Mouse (Mus musculus): ENCODE results near the gene Pitpnc1. TPM values are rescaled to one million over a fixed set of nuclear protein-coding genes. Genes with fewer than 3 reads are reported as not detected.

Pitpnc1 gene
- polyA plus RNA-seq, 1 experiment: 0.25 TPM

DNA sequence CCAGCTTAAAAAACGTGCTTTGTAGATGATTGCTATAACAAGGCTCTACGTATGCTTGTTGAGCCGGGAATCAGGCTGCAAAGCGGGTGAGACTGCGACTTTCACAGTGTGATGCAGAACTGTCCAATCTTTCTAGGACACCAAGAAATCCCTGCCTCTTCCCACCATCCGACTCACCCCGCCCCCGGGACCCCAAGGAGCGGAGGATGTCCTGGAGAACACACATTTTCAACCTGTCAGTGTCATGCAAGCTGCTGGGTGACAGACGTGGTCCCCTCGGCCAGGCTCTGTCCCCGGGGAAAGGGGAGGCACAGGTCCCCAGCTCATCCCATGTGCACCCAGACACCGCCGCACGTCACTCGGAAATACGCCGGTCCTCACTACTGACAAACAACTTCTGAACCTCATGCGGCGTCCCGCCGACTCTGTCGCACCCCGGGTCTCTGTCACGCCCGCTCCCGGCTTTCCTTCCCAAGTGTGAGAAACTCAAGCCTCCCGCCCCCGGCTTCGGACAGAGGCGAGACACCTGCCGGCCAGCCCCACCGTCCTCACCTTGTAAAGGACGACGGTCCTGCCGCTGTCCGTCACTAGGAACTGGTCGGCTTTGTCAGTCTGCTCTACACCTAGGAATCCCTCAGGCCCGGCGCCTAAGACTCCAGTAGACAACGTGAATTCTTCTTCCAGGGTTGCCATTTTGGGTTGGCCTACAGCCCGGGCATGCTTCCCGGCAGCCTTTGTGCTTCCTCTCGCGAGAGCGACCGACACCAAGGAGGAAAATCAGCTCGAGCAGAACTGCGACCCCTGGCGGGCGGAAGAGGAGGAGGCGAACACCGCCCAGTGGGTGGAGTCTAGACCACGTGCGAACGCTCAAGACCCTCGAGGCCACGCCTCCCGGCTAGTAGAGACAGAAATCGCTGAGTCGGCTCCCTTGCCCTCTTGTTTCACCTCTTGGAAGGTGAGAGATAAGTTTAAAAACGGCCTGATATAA lies 281.6 kb downstream of the Pitpnc1 start, which contains the start of gene Nol11:
Nol11 (minus strand) TSS at position 817 of the 988 bp plus-strand sequence.
- Histone ChIP-seq H3ac (ENCODE audit: control insufficient read depth, insufficient read length, low read depth) (peak within 1 kb of the TSS; percentile 99), H3K36me3 (ENCODE audit: control insufficient read depth, insufficient read depth) (peaks cover 33% of the 10 kb centered on the region), H3K27me3 (ENCODE audit: control insufficient read depth, insufficient read depth, insufficient read length) (no peaks in the 10 kb centered on the region), H3K4me3 (ENCODE audit: insufficient read depth, poor library complexity, severe bottlenecking) (peak within 1 kb of the TSS; percentile 99), H3K79me2 (ENCODE audit: control insufficient read depth, insufficient read depth) (peaks cover 47% of the 10 kb centered on the region), H3K79me3 (ENCODE audit: low read depth) (peaks cover 29% of the 10 kb centered on the region)
- TF ChIP-seq FOSL1 (IDR thresholded peaks at IDR 0.05; ENCODE audit: insufficient read depth, low read length, poor library complexity, severe bottlenecking): no peak
- TF ChIP-seq CTCF (IDR thresholded peaks at IDR 0.05; ENCODE audit: control insufficient read depth, insufficient read depth, insufficient read length): peak; percentile 86
- TF ChIP-seq MYOD1 (IDR thresholded peaks at IDR 0.05; ENCODE audit: control insufficient read depth, insufficient read length, low read depth): no peak
- peak; percentile 97 for TF ChIP-seq MAX (IDR thresholded peaks at IDR 0.05)
- peak; percentile 86 for TF ChIP-seq USF1 (IDR thresholded peaks at IDR 0.05; ENCODE audit: low read depth)
- no peak for TF ChIP-seq CEBPB (IDR thresholded peaks at IDR 0.05; ENCODE audit: low read depth)
- TF ChIP-seq MYOG (IDR thresholded peaks at IDR 0.05; ENCODE audit: control insufficient read depth, extremely low read depth, insufficient read length): no peak

DNA sequence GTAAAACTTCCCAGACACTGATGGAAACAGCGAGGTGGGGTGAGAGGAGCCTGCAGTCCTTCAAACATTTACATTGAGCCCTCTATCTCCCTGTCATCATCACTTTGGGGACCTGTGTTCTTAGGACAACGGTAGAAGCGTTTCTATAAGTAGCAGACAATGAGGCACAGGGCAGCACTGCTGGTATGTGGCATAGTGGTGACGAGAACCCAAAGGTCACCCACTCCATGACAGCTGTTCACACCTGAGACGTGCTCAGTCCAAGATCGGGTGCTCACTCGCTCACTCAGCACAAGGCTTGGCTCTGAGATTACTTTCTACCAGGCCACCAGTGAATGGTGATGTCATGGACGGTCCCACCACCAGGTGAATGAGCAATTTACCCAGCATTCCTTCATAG lies 286.7 kb downstream of the Pitpnc1 start:
- Histone ChIP-seq H3K79me3 (ENCODE audit: low read depth) (peaks cover 29% of the 10 kb centered on the region), H3K4me3 (ENCODE audit: insufficient read depth, poor library complexity, severe bottlenecking) (no peak overlapping the region), H3K27me3 (ENCODE audit: control insufficient read depth, insufficient read depth, insufficient read length) (no peaks in the 10 kb centered on the region), H3K79me2 (ENCODE audit: control insufficient read depth, insufficient read depth) (peaks cover 44% of the 10 kb centered on the region), H3ac (ENCODE audit: control insufficient read depth, insufficient read length, low read depth) (no peak overlapping the region), H3K36me3 (ENCODE audit: control insufficient read depth, insufficient read depth) (peaks cover 79% of the 10 kb centered on the region)
- TF ChIP-seq MYOD1 (IDR thresholded peaks at IDR 0.05; ENCODE audit: control insufficient read depth, insufficient read length, low read depth) (no peak), CTCF (IDR thresholded peaks at IDR 0.05; ENCODE audit: control insufficient read depth, insufficient read depth, insufficient read length) (no peak), FOSL1 (IDR thresholded peaks at IDR 0.05; ENCODE audit: insufficient read depth, low read length, poor library complexity, severe bottlenecking) (no peak), CEBPB (IDR thresholded peaks at IDR 0.05; ENCODE audit: low read depth) (no peak), MYOG (IDR thresholded peaks at IDR 0.05; ENCODE audit: control insufficient read depth, extremely low read depth, insufficient read length) (no peak), MAX (IDR thresholded peaks at IDR 0.05) (no peak), USF1 (IDR thresholded peaks at IDR 0.05; ENCODE audit: low read depth) (no peak)

DNA sequence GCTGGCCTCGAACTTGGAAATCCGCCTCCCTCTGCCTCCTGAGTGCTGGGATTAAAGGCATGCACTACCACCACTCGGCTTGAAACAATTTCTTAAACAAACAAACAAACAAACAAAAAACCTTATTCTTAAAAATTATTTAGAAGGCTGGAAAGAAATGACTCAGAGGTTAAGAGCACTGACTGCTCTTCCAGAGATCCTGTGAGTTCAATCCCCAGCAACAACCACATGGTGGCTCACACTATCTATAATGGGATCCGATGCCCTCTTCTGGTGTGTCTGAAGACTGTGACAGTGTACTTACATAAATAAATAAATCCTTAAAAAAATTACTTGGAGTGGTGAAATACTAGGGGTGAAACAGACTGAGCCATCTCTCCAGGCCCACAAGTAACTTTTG lies 309.3 kb downstream of the Pitpnc1 start:
- no peak for TF ChIP-seq CEBPB (IDR thresholded peaks at IDR 0.05; ENCODE audit: low read depth)
- TF ChIP-seq CTCF (IDR thresholded peaks at IDR 0.05; ENCODE audit: control insufficient read depth, insufficient read depth, insufficient read length): no peak
- TF ChIP-seq MAX (IDR thresholded peaks at IDR 0.05): no peak
- no peak for TF ChIP-seq USF1 (IDR thresholded peaks at IDR 0.05; ENCODE audit: low read depth)
- Histone ChIP-seq H3K27me3 (ENCODE audit: control insufficient read depth, insufficient read depth, insufficient read length) (no peaks in the 10 kb centered on the region), H3K79me3 (ENCODE audit: low read depth) (no peaks in the 10 kb centered on the region), H3K36me3 (ENCODE audit: control insufficient read depth, insufficient read depth) (peaks cover 2% of the 10 kb centered on the region), H3K79me2 (ENCODE audit: control insufficient read depth, insufficient read depth) (no peaks in the 10 kb centered on the region), H3K4me3 (ENCODE audit: insufficient read depth, poor library complexity, severe bottlenecking) (no peak overlapping the region), H3ac (ENCODE audit: control insufficient read depth, insufficient read length, low read depth) (no peak overlapping the region)

DNA sequence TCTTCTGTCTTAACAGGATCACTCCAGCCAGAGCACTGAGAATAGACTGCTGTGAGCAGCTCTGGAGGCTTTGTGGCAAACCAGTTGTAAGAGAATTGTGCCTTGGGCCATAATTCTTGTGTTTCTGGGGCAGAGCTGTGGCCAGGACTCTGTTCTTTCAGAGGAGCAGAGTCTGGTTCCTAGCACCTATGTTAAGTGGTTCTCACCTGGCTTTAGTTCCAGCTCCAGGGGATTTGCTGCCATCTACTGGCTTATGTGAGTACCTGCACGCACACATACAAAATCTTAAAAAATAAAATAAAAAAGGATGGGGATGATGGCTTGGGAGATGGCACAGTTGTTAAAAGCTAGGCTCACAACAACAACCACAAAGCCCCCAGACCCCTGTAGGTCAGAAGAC lies 311.5 kb downstream of the Pitpnc1 start:
- TF ChIP-seq MAX (IDR thresholded peaks at IDR 0.05) (no peak), CEBPB (IDR thresholded peaks at IDR 0.05; ENCODE audit: low read depth) (no peak), USF1 (IDR thresholded peaks at IDR 0.05; ENCODE audit: low read depth) (no peak), MYOG (IDR thresholded peaks at IDR 0.05; ENCODE audit: control insufficient read depth, extremely low read depth, insufficient read length) (no peak), MYOD1 (IDR thresholded peaks at IDR 0.05; ENCODE audit: control insufficient read depth, insufficient read length, low read depth) (no peak), FOSL1 (IDR thresholded peaks at IDR 0.05; ENCODE audit: insufficient read depth, low read length, poor library complexity, severe bottlenecking) (no peak), CTCF (IDR thresholded peaks at IDR 0.05; ENCODE audit: control insufficient read depth, insufficient read depth, insufficient read length) (no peak)
- Histone ChIP-seq H3ac (ENCODE audit: control insufficient read depth, insufficient read length, low read depth) (no peak overlapping the region), H3K27me3 (ENCODE audit: control insufficient read depth, insufficient read depth, insufficient read length) (no peaks in the 10 kb centered on the region), H3K79me3 (ENCODE audit: low read depth) (no peaks in the 10 kb centered on the region), H3K79me2 (ENCODE audit: control insufficient read depth, insufficient read depth) (no peaks in the 10 kb centered on the region), H3K36me3 (ENCODE audit: control insufficient read depth, insufficient read depth) (no peaks in the 10 kb centered on the region), H3K4me3 (ENCODE audit: insufficient read depth, poor library complexity, severe bottlenecking) (peak overlapping the region; percentile 0)

Other genes with a start within 250 kb of the Pitpnc1 start
- 77.0 TPM for gene Psmd12, start 8.8 kb upstream of the Pitpnc1 start, polyA plus RNA-seq (2012; fragmentation: generic; extraction: Trizol)
- 6.8 TPM for gene Helz, start 77.2 kb upstream of the Pitpnc1 start, polyA plus RNA-seq (2012; fragmentation: generic; extraction: Trizol)
- 158 TPM for gene Cacng1, start 245.8 kb upstream of the Pitpnc1 start, polyA plus RNA-seq (2012; fragmentation: generic; extraction: Trizol)

Measured in C2C12 (cell line).